Mouse (Mus musculus) myocyte (in vitro differentiated cells): Measurements from ENCODE around the gene Cfap206. TPM values are rescaled to one million over a fixed set of nuclear protein-coding genes. Genes with fewer than 3 reads are reported as not detected.

ENCODE experiments used
- H3K27me3 ChIP-seq: one replicate; pipeline ENCODE4 v1.6.1; 2011; ENCODE audit not compliant: control insufficient read depth, insufficient read depth, insufficient read length
- H3K36me3 ChIP-seq: one replicate; pipeline ENCODE4 v1.6.1; 2011; ENCODE audit not compliant: control insufficient read depth, insufficient read depth
- H3K4me2 ChIP-seq: one replicate; pipeline ENCODE4 v1.6.1; 2011; ENCODE audit warnings: low read depth, control low read depth
- H3K4me3 ChIP-seq: one replicate; pipeline ENCODE4 v1.5.1; 2011; ENCODE audit warnings: mild to moderate bottlenecking, control low read depth, moderate library complexity
- H3K79me2 ChIP-seq: one replicate; pipeline ENCODE4 v1.6.1; 2011; ENCODE audit not compliant: control insufficient read depth, insufficient read depth
- H3ac ChIP-seq: one replicate; pipeline ENCODE4 v1.6.1; 2011; ENCODE audit not compliant: control insufficient read depth, insufficient read length
- CEBPB ChIP-seq: IDR thresholded peaks from 2 replicates; pipeline ENCODE4 v1.6.1; 2011; ENCODE audit warnings: mild to moderate bottlenecking, moderate library complexity; ENCODE audit not compliant: poor library complexity, insufficient read depth, severe bottlenecking
- E2F4 ChIP-seq: IDR thresholded peaks from one replicate; pipeline ENCODE4 v1.6.1; 2011; ENCODE audit warnings: mild to moderate bottlenecking, control low read depth, moderate library complexity; ENCODE audit not compliant: insufficient read depth
- MAX ChIP-seq: IDR thresholded peaks from one replicate; pipeline ENCODE4 v1.6.1; 2011; ENCODE audit warnings: low read depth, mild to moderate bottlenecking, control low read depth
- MYOD1 ChIP-seq, 3 experiments: IDR thresholded peaks; one replicate each; pipeline ENCODE4 v1.6.1; 2011; ENCODE audit warnings: control low read depth in 2 of 3, low read depth in 2 of 3, mild to moderate bottlenecking in 2 of 3, moderate library complexity in 1 of 3; ENCODE audit not compliant: insufficient read length in 2 of 3, control insufficient read depth in 1 of 3
- MYOG ChIP-seq, 3 experiments: IDR thresholded peaks; one replicate each; pipeline ENCODE4 v1.6.1; 2011; ENCODE audit warnings: control low read depth in 2 of 3, low read depth in 2 of 3, mild to moderate bottlenecking in 2 of 3; ENCODE audit not compliant: insufficient read length in 2 of 3, control insufficient read depth in 1 of 3, insufficient read depth in 1 of 3
- POLR2A ChIP-seq: IDR thresholded peaks from one replicate; pipeline ENCODE4 v1.6.1; 2011; ENCODE audit warnings: low read depth, mild to moderate bottlenecking, control low read depth, moderate library complexity; ENCODE audit not compliant: insufficient read length
- POLR2AphosphoS2 ChIP-seq: IDR thresholded peaks from one replicate; pipeline ENCODE4 v1.6.1; 2011; ENCODE audit warnings: low read depth, control low read depth; ENCODE audit not compliant: insufficient read length
- REST ChIP-seq: IDR thresholded peaks from one replicate; pipeline ENCODE4 v1.6.1; 2011; ENCODE audit warnings: mild to moderate bottlenecking, control low read depth, moderate library complexity; ENCODE audit not compliant: insufficient read depth, insufficient read length
- SRF ChIP-seq: IDR thresholded peaks from one replicate; pipeline ENCODE4 v1.6.1; 2011; ENCODE audit warnings: low read depth; ENCODE audit not compliant: control insufficient read depth, insufficient read length
- TCF12 ChIP-seq: IDR thresholded peaks from one replicate; pipeline ENCODE4 v1.6.1; 2011; ENCODE audit warnings: mild to moderate bottlenecking, control low read depth; ENCODE audit not compliant: poor library complexity, insufficient read depth, severe bottlenecking
- TCF3 ChIP-seq: IDR thresholded peaks from one replicate; pipeline ENCODE4 v1.6.1; 2011; ENCODE audit warnings: low read depth, control low read depth; ENCODE audit not compliant: insufficient read length
- USF1 ChIP-seq: IDR thresholded peaks from one replicate; pipeline ENCODE4 v1.6.1; 2011; ENCODE audit warnings: low read depth, mild to moderate bottlenecking, control low read depth, moderate library complexity
- polyA plus RNA-seq: library from polyadenylated mRNA; unstranded; fragments of >200 nt; fragmentation: generic; extraction: Trizol; gene quantifications from one replicate; pipeline ENCODE4 v1.2.1, GENCODE M21; 2012; ENCODE audit warnings: missing spikeins

The Cfap206 gene
- 0.05 TPM for polyA plus RNA-seq

- Histone ChIP-seq H3K79me2 (no peaks in the 10 kb centered on the region), H3K36me3 (no peaks in the 10 kb centered on the region), H3K4me2 (peak within 1 kb of the TSS; percentile 78), H3ac (no peak within 1 kb of the TSS), H3K4me3 (no peak within 1 kb of the TSS), H3K27me3 (no peaks in the 10 kb centered on the region)
- TF ChIP-seq CEBPB = no peak
- no peak for TF ChIP-seq TCF3
- no peak for TF ChIP-seq MAX
- TF ChIP-seq REST = no peak
- TF ChIP-seq USF1 = no peak
- no peak for TF ChIP-seq POLR2A
- TF ChIP-seq SRF = no peak
- TF ChIP-seq E2F4 = no peak
- no peak for TF ChIP-seq TCF12
- TF ChIP-seq MYOD1 (IDR thresholded peaks at IDR 0.05; ENCODE audit: control insufficient read depth in 1 of 3, insufficient read length in 2 of 3, low read depth in 2 of 3) = no peak
These were observed at the start of gene Cfap206 for GRCm38 (mm10) chr4:34729851-34730341. Gene Cfap206 (minus strand): TSS chr4:34730206.

- no peaks in the 10 kb centered on the region for H3K36me3 ChIP-seq
- peak within 1 kb of the TSS; percentile 91 for H3K4me2 ChIP-seq
- H3K4me3 ChIP-seq = peak within 1 kb of the TSS; percentile 60
- H3ac ChIP-seq = no peak within 1 kb of the TSS
- no peaks in the 10 kb centered on the region for H3K27me3 ChIP-seq
- no peaks in the 10 kb centered on the region for H3K79me2 ChIP-seq
- TF ChIP-seq POLR2AphosphoS2 (peak; percentile 71), CEBPB (no peak), MYOG (IDR thresholded peaks at IDR 0.05; ENCODE audit: control insufficient read depth in 1 of 3, insufficient read depth in 1 of 3, insufficient read length in 2 of 3, low read depth in 2 of 3) (peak in 1 of 3 experiments; percentile 26), POLR2A (peak; percentile 72)
These were observed 47.9 kb upstream of the Cfap206 start, which contains the start of gene Smim8 for GRCm38 (mm10) chr4:34777677-34778527. Gene Smim8 (minus strand): TSS chr4:34778423.

- TF ChIP-seq CEBPB = no peak
- TF ChIP-seq MYOD1 (IDR thresholded peaks at IDR 0.05; ENCODE audit: control insufficient read depth in 1 of 3, insufficient read length in 2 of 3, low read depth in 2 of 3) = no peak
- TF ChIP-seq TCF3 = no peak
- no peak for TF ChIP-seq POLR2AphosphoS2
- TF ChIP-seq E2F4 = no peak
- no peak for TF ChIP-seq POLR2A
- TF ChIP-seq MYOG (IDR thresholded peaks at IDR 0.05; ENCODE audit: control insufficient read depth in 1 of 3, insufficient read depth in 1 of 3, insufficient read length in 2 of 3, low read depth in 2 of 3) = no peak
- no peak for TF ChIP-seq REST
- TF ChIP-seq USF1 = no peak
- no peak for TF ChIP-seq SRF
- no peak for TF ChIP-seq TCF12
- TF ChIP-seq MAX = no peak
- H3K4me3 ChIP-seq = no peak overlapping the region
- H3K4me2 ChIP-seq = no peak overlapping the region
- H3K36me3 ChIP-seq = no peaks in the 10 kb centered on the region
- no peaks in the 10 kb centered on the region for H3K27me3 ChIP-seq
- H3ac ChIP-seq = no peak overlapping the region
- no peaks in the 10 kb centered on the region for H3K79me2 ChIP-seq
These were observed 41.8 kb upstream of the Cfap206 start for GRCm38 (mm10) chr4:34771652-34772371.

GRCm38 (mm10) chr4:34756163-34756562 lies 26.2 kb upstream of the Cfap206 start, which contains the start of gene Gm136:
Gene Gm136 (minus strand): TSS chr4:34756263.
- H3K79me2 ChIP-seq = no peaks in the 10 kb centered on the region
- peaks cover 13% of the 10 kb centered on the region for H3K27me3 ChIP-seq
- H3ac ChIP-seq = no peak within 1 kb of the TSS
- H3K36me3 ChIP-seq = no peaks in the 10 kb centered on the region
- H3K4me2 ChIP-seq = no peak within 1 kb of the TSS
- H3K4me3 ChIP-seq = no peak within 1 kb of the TSS
- TF ChIP-seq USF1 = no peak
- TF ChIP-seq MYOG (IDR thresholded peaks at IDR 0.05; ENCODE audit: control insufficient read depth in 1 of 3, insufficient read depth in 1 of 3, insufficient read length in 2 of 3, low read depth in 2 of 3) = no peak
- TF ChIP-seq REST = no peak
- no peak for TF ChIP-seq MYOD1 (IDR thresholded peaks at IDR 0.05; ENCODE audit: control insufficient read depth in 1 of 3, insufficient read length in 2 of 3, low read depth in 2 of 3)
- TF ChIP-seq POLR2A = no peak
- TF ChIP-seq SRF = no peak
